Mouse (Mus musculus) C2C12 (cell line): Measurements from ENCODE around the gene Alg1. TPM values are rescaled to one million over a fixed set of nuclear protein-coding genes. Genes with fewer than 3 reads are reported as not detected.

ENCODE experiments used
- H3K27me3 ChIP-seq: one replicate; pipeline ENCODE4 v1.6.1; 2011; ENCODE audit not compliant: control insufficient read depth, insufficient read depth, insufficient read length
- H3K36me3 ChIP-seq: one replicate; pipeline ENCODE4 v1.6.1; 2011; ENCODE audit not compliant: control insufficient read depth, insufficient read depth
- H3K4me3 ChIP-seq: one replicate; pipeline ENCODE4 v1.5.1; 2011; ENCODE audit warnings: mild to moderate bottlenecking, control low read depth; ENCODE audit not compliant: poor library complexity, insufficient read depth, severe bottlenecking
- H3K79me2 ChIP-seq: one replicate; pipeline ENCODE4 v1.6.1; 2011; ENCODE audit not compliant: control insufficient read depth, insufficient read depth
- H3K79me3 ChIP-seq: one replicate; pipeline ENCODE4 v1.6.1; 2011; ENCODE audit warnings: low read depth, control low read depth
- H3ac ChIP-seq: one replicate; pipeline ENCODE3; 2011; ENCODE audit warnings: low read depth; ENCODE audit not compliant: control insufficient read depth, insufficient read length
- CEBPB ChIP-seq: IDR thresholded peaks from one replicate; pipeline ENCODE4 v1.6.1; 2011; ENCODE audit warnings: low read depth, mild to moderate bottlenecking, control low read depth, moderate library complexity
- CTCF ChIP-seq: IDR thresholded peaks from one replicate; pipeline ENCODE4 v1.5.1; 2011; ENCODE audit not compliant: control insufficient read depth, insufficient read depth, insufficient read length
- FOSL1 ChIP-seq: IDR thresholded peaks from one replicate; pipeline ENCODE4 v1.8.0; 2011; ENCODE audit warnings: mild to moderate bottlenecking, low read length; ENCODE audit not compliant: poor library complexity, insufficient read depth, severe bottlenecking
- MAX ChIP-seq: IDR thresholded peaks from one replicate; pipeline ENCODE4 v1.6.1; 2011; ENCODE audit warnings: mild to moderate bottlenecking, control low read depth
- MYOD1 ChIP-seq: IDR thresholded peaks from one replicate; pipeline ENCODE4 v1.6.1; 2011; ENCODE audit warnings: low read depth; ENCODE audit not compliant: control insufficient read depth, insufficient read length
- MYOG ChIP-seq: IDR thresholded peaks from one replicate; pipeline ENCODE4 v1.6.1; 2011; ENCODE audit not compliant: control insufficient read depth, insufficient read length; ENCODE audit errors: extremely low read depth
- USF1 ChIP-seq: IDR thresholded peaks from one replicate; pipeline ENCODE4 v1.6.1; 2011; ENCODE audit warnings: low read depth, mild to moderate bottlenecking, control low read depth, moderate library complexity
- long read RNA-seq, 2 experiments: library from polyadenylated mRNA; unstranded; transcript quantifications; one replicate each; pipeline ENCODE4 v2.0.0; 2019 to 2020
- polyA plus RNA-seq: library from polyadenylated mRNA; unstranded; fragments of >200 nt; fragmentation: generic; extraction: Trizol; gene quantifications from one replicate; pipeline ENCODE4 v1.2.1, GENCODE M21; 2012; ENCODE audit warnings: missing spikeins

Alg1 gene
- 37.7 TPM for polyA plus RNA-seq
- long read RNA-seq, experiment 1, transcript Alg1-202 (13 exons, 1,755 nt), result major isoform, 34 of 37 reads
- long read RNA-seq, experiment 1, partial matches to known transcripts, result 1 of 37 reads
- long read RNA-seq, experiment 1, other reads (novel, unspliced or antisense), result 2 of 37 reads
- long read RNA-seq, experiment 2, transcript Alg1-202 (13 exons, 1,755 nt), result major isoform, 139 of 157 reads
- long read RNA-seq, experiment 2, partial matches to known transcripts, result 2 of 157 reads
- long read RNA-seq, experiment 2, other reads (novel, unspliced or antisense), result 15 of 157 reads

DNA sequence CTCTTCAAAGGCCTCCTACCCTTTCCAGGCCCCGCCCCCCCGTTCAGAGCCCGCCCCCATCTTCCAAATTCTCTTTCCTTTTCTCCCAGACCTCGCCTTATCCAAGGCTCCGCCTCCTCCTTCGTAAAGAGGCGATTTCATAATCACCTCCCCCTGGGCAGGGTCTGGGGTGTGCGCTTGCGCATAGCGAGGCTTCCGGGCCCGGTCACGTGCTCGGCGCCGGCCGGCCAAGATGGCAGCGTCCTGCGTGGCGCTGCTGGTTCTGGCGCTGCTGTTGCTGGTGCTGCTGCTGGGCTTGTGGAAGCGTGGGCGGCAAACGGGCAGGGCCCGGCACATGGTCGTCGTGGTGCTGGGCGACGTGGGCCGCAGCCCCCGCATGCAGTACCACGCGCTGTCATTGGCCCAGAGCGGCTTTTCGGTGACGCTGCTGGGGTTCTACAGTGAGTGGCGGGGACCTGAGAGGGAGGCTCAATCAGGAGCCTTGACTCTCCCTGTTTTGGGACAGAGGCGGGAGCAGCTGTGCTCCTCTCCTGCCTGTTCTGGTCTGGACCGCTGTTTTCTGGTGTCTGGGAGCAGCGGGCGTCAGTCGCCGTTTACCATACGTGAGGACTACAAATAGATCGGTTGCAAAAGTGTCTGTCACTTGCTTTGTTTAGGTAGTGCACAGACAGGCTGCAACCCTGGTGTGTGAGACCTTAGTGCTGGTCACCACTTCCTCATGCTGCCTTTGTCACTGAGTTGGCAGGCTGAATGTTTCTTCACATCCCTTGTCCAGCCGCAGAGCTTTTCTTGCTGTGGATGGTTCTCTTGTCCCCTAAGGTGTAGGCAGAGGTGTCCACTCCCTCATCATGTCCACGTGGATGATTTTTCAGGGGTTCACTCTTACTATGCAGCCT, at the start of gene Alg1:
TSS of gene Alg1 (plus strand) at position 204 of the 896 bp plus-strand sequence.
- Histone ChIP-seq H3K79me2 (peaks cover 26% of the 10 kb centered on the region), H3K36me3 (no peaks in the 10 kb centered on the region), H3K4me3 (peak within 1 kb of the TSS; percentile 80), H3K27me3 (no peaks in the 10 kb centered on the region), H3ac (peak within 1 kb of the TSS; percentile 81), H3K79me3 (peaks cover 8% of the 10 kb centered on the region)
- TF ChIP-seq MAX (peak; percentile 90), USF1 (peak; percentile 97), MYOG (no peak), MYOD1 (no peak), CEBPB (peak; percentile 88)

DNA sequence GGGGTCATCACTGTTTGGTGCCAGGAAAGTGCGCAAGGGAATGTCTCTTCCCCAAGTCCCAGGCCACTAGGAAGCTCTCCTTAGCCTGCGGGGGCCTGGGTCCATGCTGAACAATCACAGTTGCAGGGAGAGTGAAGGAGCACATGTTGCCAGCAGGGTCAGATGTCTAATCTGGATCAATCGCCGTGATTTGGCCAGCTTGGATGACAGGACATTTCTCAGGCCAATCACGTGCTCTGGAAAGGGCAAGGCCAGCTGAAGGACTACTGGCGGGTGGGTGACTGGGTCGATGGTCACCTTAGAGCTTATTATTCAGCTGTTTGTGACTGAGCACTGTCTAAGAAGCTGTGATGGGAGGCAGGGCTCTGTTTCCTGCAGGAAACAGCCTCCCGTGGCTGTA, 49.3 kb upstream of the Alg1 start:
- H3K36me3 ChIP-seq, result no peaks in the 10 kb centered on the region
- peaks cover 51% of the 10 kb centered on the region for H3K27me3 ChIP-seq
- no peaks in the 10 kb centered on the region for H3K79me2 ChIP-seq
- no peak overlapping the region for H3K4me3 ChIP-seq
- no peak for TF ChIP-seq MYOD1
- TF ChIP-seq FOSL1, result no peak
- no peak for TF ChIP-seq CEBPB
- TF ChIP-seq MYOG, result no peak
- no peak for TF ChIP-seq USF1
- TF ChIP-seq MAX, result no peak
- TF ChIP-seq CTCF, result no peak
- no peak overlapping the region for H3ac ChIP-seq
- H3K79me3 ChIP-seq, result no peaks in the 10 kb centered on the region

DNA sequence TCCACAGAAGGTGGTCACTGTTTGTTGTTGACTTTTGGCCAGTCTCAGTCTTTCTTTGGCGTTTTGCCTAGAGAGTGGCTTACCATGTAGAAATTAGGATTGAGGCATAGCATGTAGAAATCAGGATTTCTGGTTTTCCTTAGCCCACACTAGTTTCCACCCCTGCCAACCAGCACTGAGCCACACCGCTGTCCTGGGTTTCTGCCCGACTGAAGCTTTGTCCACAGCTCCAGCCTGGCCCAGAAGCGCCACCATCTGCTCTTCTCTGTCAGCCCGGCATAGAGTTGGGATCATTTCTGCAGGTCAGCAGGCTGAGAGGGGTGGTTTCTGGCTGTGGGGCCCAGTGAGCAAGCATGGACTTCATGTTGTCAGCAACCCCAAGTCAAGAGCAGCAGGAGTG, 48.5 kb upstream of the Alg1 start:
- no peak overlapping the region for H3K4me3 ChIP-seq
- H3K79me3 ChIP-seq, result no peaks in the 10 kb centered on the region
- H3ac ChIP-seq, result no peak overlapping the region
- TF ChIP-seq MAX, result no peak
- no peak for TF ChIP-seq MYOD1
- no peaks in the 10 kb centered on the region for H3K79me2 ChIP-seq
- peaks cover 48% of the 10 kb centered on the region for H3K27me3 ChIP-seq
- no peaks in the 10 kb centered on the region for H3K36me3 ChIP-seq

DNA sequence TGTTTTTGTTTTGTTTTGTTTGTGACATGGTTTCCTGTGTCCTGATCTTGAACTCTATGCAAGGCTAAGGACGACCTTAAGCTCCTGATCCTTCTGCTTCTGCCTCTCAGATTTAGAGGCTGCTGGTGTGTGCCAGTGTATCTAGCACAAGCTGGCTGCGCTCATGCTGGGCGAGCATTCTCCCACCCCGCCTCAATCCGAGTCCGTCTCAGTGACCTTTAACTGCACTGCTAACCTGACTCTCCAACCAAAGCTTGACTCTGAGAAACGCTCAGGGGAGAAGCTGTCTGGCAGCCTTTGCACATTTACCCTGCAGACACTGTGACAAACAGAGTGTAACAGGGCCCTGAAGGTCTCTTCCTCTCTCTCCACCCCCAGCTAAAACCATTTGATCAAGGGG, 47.7 kb upstream of the Alg1 start:
- no peak for TF ChIP-seq MYOD1
- TF ChIP-seq MAX, result no peak
- no peak for TF ChIP-seq USF1
- TF ChIP-seq MYOG, result no peak
- no peak for TF ChIP-seq CTCF
- no peak for TF ChIP-seq FOSL1
- no peak for TF ChIP-seq CEBPB
- no peaks in the 10 kb centered on the region for H3K79me3 ChIP-seq
- no peak overlapping the region for H3K4me3 ChIP-seq
- no peaks in the 10 kb centered on the region for H3K36me3 ChIP-seq
- H3ac ChIP-seq, result no peak overlapping the region
- H3K79me2 ChIP-seq, result no peaks in the 10 kb centered on the region
- H3K27me3 ChIP-seq, result peaks cover 47% of the 10 kb centered on the region

DNA sequence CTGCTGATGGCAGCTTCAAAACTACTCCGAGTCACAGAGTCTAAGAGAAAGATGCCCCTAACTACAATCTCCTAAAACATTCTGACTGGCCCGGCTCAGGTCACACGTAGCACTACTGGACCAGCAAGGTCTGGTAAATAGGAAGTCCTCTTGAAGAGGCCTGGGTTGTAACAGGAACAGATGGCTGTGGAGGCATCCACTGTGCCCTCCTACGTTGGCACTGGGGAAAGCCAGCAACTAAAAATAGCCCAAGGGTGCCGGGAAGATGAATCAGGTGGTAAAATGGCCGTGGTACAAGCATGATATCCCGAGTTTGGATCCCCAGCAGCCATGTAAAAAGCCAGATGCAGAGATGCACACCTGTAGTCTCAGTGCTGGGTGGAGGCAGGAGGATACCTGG, 47.2 kb upstream of the Alg1 start:
- H3K79me3 ChIP-seq, result no peaks in the 10 kb centered on the region
- no peaks in the 10 kb centered on the region for H3K36me3 ChIP-seq
- H3ac ChIP-seq, result no peak overlapping the region
- H3K27me3 ChIP-seq, result peaks cover 42% of the 10 kb centered on the region
- no peak overlapping the region for H3K4me3 ChIP-seq
- TF ChIP-seq MYOG, result no peak
- TF ChIP-seq USF1, result no peak
- TF ChIP-seq MYOD1, result no peak
- TF ChIP-seq FOSL1, result no peak
- TF ChIP-seq CTCF, result no peak
- no peak for TF ChIP-seq MAX
- no peak for TF ChIP-seq CEBPB
- no peaks in the 10 kb centered on the region for H3K79me2 ChIP-seq

DNA sequence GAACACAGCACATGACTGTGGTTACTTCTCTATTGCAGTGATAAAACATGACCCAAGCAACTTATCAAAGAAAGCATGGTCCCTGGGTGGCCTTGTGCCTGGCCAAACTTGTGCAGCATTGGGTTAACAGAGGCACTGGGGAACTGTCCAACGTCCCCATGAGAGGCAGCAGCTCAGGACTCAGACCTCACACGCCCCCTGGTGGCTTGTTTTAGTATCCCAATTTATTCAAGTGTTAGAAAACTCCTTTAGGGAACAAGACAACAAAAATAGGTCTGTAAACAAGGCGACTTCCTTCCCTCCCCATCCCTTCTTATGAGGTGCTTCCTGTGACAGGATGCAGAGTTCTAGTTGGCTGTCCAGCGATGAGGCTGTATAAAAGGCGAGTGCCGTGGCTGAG, 38.3 kb upstream of the Alg1 start:
- TF ChIP-seq CEBPB (no peak), MYOG (no peak), MAX (no peak), CTCF (no peak), USF1 (no peak), FOSL1 (no peak), MYOD1 (no peak)

More for the DNA sequence above, 38.3 kb upstream of the Alg1 start:
- H3K27me3 ChIP-seq, result peaks cover 2% of the 10 kb centered on the region
- no peaks in the 10 kb centered on the region for H3K79me2 ChIP-seq
- H3ac ChIP-seq, result no peak overlapping the region
- no peaks in the 10 kb centered on the region for H3K79me3 ChIP-seq
- H3K36me3 ChIP-seq, result no peaks in the 10 kb centered on the region
- H3K4me3 ChIP-seq, result no peak overlapping the region
